Mouse (Mus musculus) hindbrain, embryonic 12.5 days (tissue): ENCODE measurements around the gene Krt14. TPM values are rescaled to one million over a fixed set of nuclear protein-coding genes. Genes with fewer than 3 reads are reported as not detected.
"Not testable (repeated sequence)": the region's sequence is repeated elsewhere in the genome, so short reads cannot be mapped to it uniquely, and the experiment has no call there.

Experiments used
- ATAC-seq: fragments of 200-750 bp; cut with Nextera tagmentation; 2 replicates; pipeline ENCODE4 v1.8.0; 2017; ENCODE audit warnings: moderate TSS enrichment; ENCODE audit not compliant: low FRiP score
- H3K27ac ChIP-seq: fragments of 300-500 bp; sonication (generic); 2 replicates; pipeline ENCODE4 v1.5.1; 2016; ENCODE audit warnings: mild to moderate bottlenecking
- H3K27me3 ChIP-seq: fragments of 300-500 bp; sonication (generic); 2 replicates; pipeline ENCODE4 v1.6.1; 2016; ENCODE audit warnings: mild to moderate bottlenecking
- H3K36me3 ChIP-seq: fragments of 300-500 bp; sonication (generic); 2 replicates; pipeline ENCODE4 v1.6.1; 2016; ENCODE audit warnings: mild to moderate bottlenecking
- H3K4me1 ChIP-seq: fragments of 300-500 bp; sonication (generic); 2 replicates; pipeline ENCODE4 v1.6.1; 2016
- H3K4me2 ChIP-seq: fragments of 300-500 bp; sonication (generic); replicated peaks from 2 replicates; pipeline ENCODE4 v1.6.1; 2016; ENCODE audit warnings: mild to moderate bottlenecking
- H3K4me3 ChIP-seq: fragments of 300-500 bp; sonication (generic); 2 replicates; pipeline ENCODE4 v1.5.1; 2016; ENCODE audit warnings: mild to moderate bottlenecking
- H3K9ac ChIP-seq: fragments of 300-500 bp; sonication (generic); 2 replicates; pipeline ENCODE4 v1.6.1; 2016; ENCODE audit warnings: mild to moderate bottlenecking, moderate library complexity
- H3K9me3 ChIP-seq: fragments of 300-500 bp; sonication (generic); replicated peaks from 2 replicates; pipeline ENCODE4 v1.6.1; 2016; ENCODE audit warnings: mild to moderate bottlenecking
- WGBS: fragments of 180-500 bp; shearing (Covaris S2); methylation state at CpG from one replicate; pipeline ENCODE4 v1.1.7; 2016; 5-methylcytosine and 5-hydroxymethylcytosine counted together
- polyA plus RNA-seq: library from polyadenylated mRNA; unstranded; fragments of >200 nt; fragmentation: Nextera tagmentation; extraction: Ambion mirVana; gene quantifications from 2 replicates; pipeline ENCODE4 v1.2.1, GENCODE M21; 2016

Krt14 gene
- 10.2 and 12.3 TPM in 2 replicates for polyA plus RNA-seq

GRCm38 (mm10) chr11:100207498-100207897 is at the start of gene Krt14:
Gene Krt14, minus strand, starts transcription at chr11:100207548.
- H3K4me1 ChIP-seq: no peaks in the 10 kb centered on the region
- no peak within 1 kb of the TSS for H3K4me2 ChIP-seq
- H3K27me3 ChIP-seq: no peaks in the 10 kb centered on the region
- no peaks in the 10 kb centered on the region for H3K9me3 ChIP-seq
- no peaks in the 10 kb centered on the region for H3K36me3 ChIP-seq
- no peak within 1 kb of the TSS for H3K4me3 ChIP-seq
- WGBS: 88% methylated on average over 8 of the region's 8 CpGs
- no peak within 1 kb of the TSS for H3K27ac ChIP-seq
- no peak within 1 kb of the TSS for H3K9ac ChIP-seq
- no peak for ATAC-seq

GRCm38 (mm10) chr11:100255514-100255913 is 48.2 kb upstream of the Krt14 start:
- Histone ChIP-seq H3K27ac (no peak overlapping the region), H3K9me3 (no peaks in the 10 kb centered on the region), H3K36me3 (no peaks in the 10 kb centered on the region), H3K4me3 (no peak overlapping the region), H3K27me3 (no peaks in the 10 kb centered on the region), H3K9ac (no peak overlapping the region), H3K4me1 (no peaks in the 10 kb centered on the region), H3K4me2 (no peak overlapping the region)
- no peak for ATAC-seq
- 92% methylated on average over 6 of the region's 6 CpGs for WGBS

GRCm38 (mm10) chr11:100254360-100255090 is 47.2 kb upstream of the Krt14 start:
- H3K9me3 ChIP-seq: no peaks in the 10 kb centered on the region; the same call in 1 of the 2 replicates
- no peak overlapping the region for H3K4me3 ChIP-seq
- H3K27ac ChIP-seq: no peak overlapping the region
- 81% methylated on average over 5 of the region's 5 CpGs for WGBS
- H3K4me1 ChIP-seq: no peaks in the 10 kb centered on the region
- H3K27me3 ChIP-seq: no peaks in the 10 kb centered on the region
- no peaks in the 10 kb centered on the region for H3K36me3 ChIP-seq
- H3K9ac ChIP-seq: no peak overlapping the region
- ATAC-seq: no peak
- H3K4me2 ChIP-seq: no peak overlapping the region

- Histone ChIP-seq H3K9me3 (no peaks in the 10 kb centered on the region; the same call in 1 of the 2 replicates), H3K27me3 (no peaks in the 10 kb centered on the region), H3K36me3 (no peaks in the 10 kb centered on the region), H3K27ac (no peak within 1 kb of the TSS), H3K4me3 (no peak within 1 kb of the TSS), H3K9ac (no peak within 1 kb of the TSS), H3K4me1 (no peaks in the 10 kb centered on the region), H3K4me2 (no peak within 1 kb of the TSS)
- ATAC-seq: no peak
- WGBS: 84% methylated on average over 7 of the region's 7 CpGs
Measured at GRCm38 (mm10) chr11:100248852-100249465, 41.6 kb upstream of the Krt14 start, which contains the start of gene Krt16. Gene Krt16, minus strand, starts transcription at chr11:100248902.

DNA sequence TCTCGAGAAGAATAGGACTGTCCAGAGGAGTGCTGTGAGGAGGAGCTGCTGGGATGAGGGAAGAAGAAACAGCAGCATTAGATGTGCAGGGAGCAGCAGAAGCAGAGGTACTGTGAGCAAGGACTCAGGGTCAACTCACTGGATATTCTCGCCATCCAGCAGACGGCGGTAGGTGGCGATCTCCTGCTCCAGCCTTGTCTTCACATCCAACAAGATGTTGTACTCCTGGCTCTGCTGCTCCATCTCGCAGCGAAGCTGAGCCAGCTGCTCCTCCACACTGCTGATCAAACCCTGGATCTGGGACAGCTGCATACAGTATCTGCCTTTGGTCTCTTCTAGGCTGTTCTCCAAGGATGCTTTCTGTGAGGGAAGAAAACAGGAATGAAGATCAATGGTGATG is 39.1 kb upstream of the Krt14 start:
- not testable (repeated sequence) for H3K36me3 ChIP-seq, H3K27ac ChIP-seq, H3K4me3 ChIP-seq, H3K4me1 ChIP-seq, H3K9me3 ChIP-seq, ATAC-seq, H3K27me3 ChIP-seq, H3K4me2 ChIP-seq, H3K9ac ChIP-seq
- WGBS: 75% methylated on average over 7 of the region's 7 CpGs

- H3K4me3 ChIP-seq, H3K27ac ChIP-seq, H3K4me2 ChIP-seq, ATAC-seq, H3K9ac ChIP-seq, H3K36me3 ChIP-seq, H3K9me3 ChIP-seq, H3K27me3 ChIP-seq, H3K4me1 ChIP-seq: not testable (repeated sequence)
- WGBS: 88% methylated on average over 4 of the region's 4 CpGs
Measured at GRCm38 (mm10) chr11:100240272-100240671, 32.9 kb upstream of the Krt14 start.

GRCm38 (mm10) chr11:100221741-100222140 is 14.4 kb upstream of the Krt14 start:
- H3K9me3 ChIP-seq: peaks cover 9% of the 10 kb centered on the region; the same call in 1 of the 2 replicates
- H3K36me3 ChIP-seq: no peaks in the 10 kb centered on the region
- H3K9ac ChIP-seq: no peak overlapping the region
- H3K4me1 ChIP-seq: no peaks in the 10 kb centered on the region
- no peak overlapping the region for H3K4me2 ChIP-seq
- no peak overlapping the region for H3K27ac ChIP-seq
- H3K4me3 ChIP-seq: no peak overlapping the region
- WGBS: 64% methylated on average over 8 of the region's 8 CpGs
- H3K27me3 ChIP-seq: no peaks in the 10 kb centered on the region
- ATAC-seq: no peak

DNA sequence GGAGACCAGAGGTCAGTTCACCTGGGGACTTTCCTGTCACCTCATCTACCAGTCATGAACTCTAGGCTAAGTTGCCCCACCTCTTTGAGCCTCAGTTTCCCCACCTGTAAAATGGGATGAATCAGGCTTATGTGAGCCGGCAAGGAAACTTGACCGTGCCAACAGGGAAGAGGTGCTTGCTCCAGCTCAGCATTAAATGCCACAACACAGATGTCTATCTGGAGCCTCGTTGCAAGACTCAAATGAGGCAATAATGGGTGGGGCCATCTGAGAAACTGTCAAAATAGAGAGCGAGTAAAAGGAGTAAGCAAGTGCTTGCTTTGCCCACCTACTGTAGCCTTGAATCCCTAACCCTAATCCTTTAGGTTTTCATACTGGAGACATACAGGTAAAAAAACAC is 12.0 kb upstream of the Krt14 start:
- H3K36me3 ChIP-seq: no peaks in the 10 kb centered on the region
- WGBS: 88% methylated on average over 4 of the region's 4 CpGs
- H3K9me3 ChIP-seq: 0 out of 2 replicates have a peak, but pooled peaks cover 3% of the 10 kb centered on the region
- no peaks in the 10 kb centered on the region for H3K4me1 ChIP-seq
- H3K4me2 ChIP-seq: no peak overlapping the region
- no peaks in the 10 kb centered on the region for H3K27me3 ChIP-seq
- no peak overlapping the region for H3K9ac ChIP-seq
- no peak for ATAC-seq
- H3K4me3 ChIP-seq: no peak overlapping the region
- no peak overlapping the region for H3K27ac ChIP-seq

GRCm38 (mm10) chr11:100208542-100208941 is 1.2 kb upstream of the Krt14 start:
- WGBS: 60% methylated on average over 6 of the region's 6 CpGs
- H3K4me3 ChIP-seq: no peak overlapping the region
- H3K4me1 ChIP-seq: no peaks in the 10 kb centered on the region
- no peak overlapping the region for H3K27ac ChIP-seq
- no peaks in the 10 kb centered on the region for H3K27me3 ChIP-seq
- no peaks in the 10 kb centered on the region for H3K9me3 ChIP-seq
- no peak overlapping the region for H3K4me2 ChIP-seq
- H3K36me3 ChIP-seq: no peaks in the 10 kb centered on the region
- H3K9ac ChIP-seq: no peak overlapping the region
- ATAC-seq: no peak

DNA sequence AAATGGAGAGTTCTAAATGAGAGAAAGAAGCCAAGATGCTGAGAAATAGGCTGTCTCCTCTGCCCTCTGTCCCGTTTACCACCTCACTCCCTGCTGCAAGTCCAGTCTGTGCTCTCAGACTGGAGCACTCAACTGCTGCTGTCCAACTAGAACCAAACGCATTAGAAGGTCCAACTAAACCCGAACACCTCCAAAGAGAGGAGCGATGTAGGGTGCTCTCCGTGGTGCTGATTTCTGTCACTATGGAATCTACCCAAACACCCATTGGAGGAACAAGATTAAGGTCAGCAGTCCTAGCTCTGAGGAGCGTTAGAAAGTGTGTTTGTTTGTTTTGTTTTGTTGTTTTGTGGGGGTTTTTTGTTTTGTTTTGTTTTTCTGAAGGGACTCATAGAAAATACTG is 3.9 kb downstream of the Krt14 start:
- Histone ChIP-seq H3K4me2 (no peak overlapping the region), H3K9me3 (no peaks in the 10 kb centered on the region), H3K27ac (no peak overlapping the region), H3K27me3 (no peaks in the 10 kb centered on the region), H3K4me3 (no peak overlapping the region), H3K4me1 (no peaks in the 10 kb centered on the region), H3K36me3 (no peaks in the 10 kb centered on the region), H3K9ac (no peak overlapping the region)
- 28% methylated on average over 6 of the region's 6 CpGs for WGBS
- ATAC-seq: no peak

- Histone ChIP-seq H3K27ac (no peak overlapping the region), H3K4me1 (no peaks in the 10 kb centered on the region), H3K9me3 (no peaks in the 10 kb centered on the region), H3K4me3 (no peak overlapping the region), H3K4me2 (no peak overlapping the region), H3K9ac (no peak overlapping the region), H3K36me3 (no peaks in the 10 kb centered on the region), H3K27me3 (no peaks in the 10 kb centered on the region)
- no peak for ATAC-seq
- WGBS: 84% methylated on average over 4 of the region's 4 CpGs
Measured at GRCm38 (mm10) chr11:100202906-100203305, 4.4 kb downstream of the Krt14 start.

- H3K4me1 ChIP-seq: no peaks in the 10 kb centered on the region
- H3K27ac ChIP-seq: no peak overlapping the region
- no peaks in the 10 kb centered on the region for H3K27me3 ChIP-seq
- H3K4me3 ChIP-seq: no peak overlapping the region
- 44% methylated on average over 8 of the region's 8 CpGs for WGBS
- no peak overlapping the region for H3K9ac ChIP-seq
- H3K36me3 ChIP-seq: no peaks in the 10 kb centered on the region
- no peak for ATAC-seq
- H3K4me2 ChIP-seq: no peak overlapping the region
- no peaks in the 10 kb centered on the region for H3K9me3 ChIP-seq
Measured at GRCm38 (mm10) chr11:100200104-100200820, 7.1 kb downstream of the Krt14 start.
